In genomic region chr10:81429092-81429491, GRCm38 (mm10) we compare ENCODE assay signal across 1 mouse cellular context.
TF ChIP-seq lines count a peak whose summit lies in the region.

No protein-coding gene starts in this region.

TF ChIP-seq in MEL, 35 proteins besides CTCF, POLR2A, EP300 and RAD21 (continued from another document):
- TF ChIP-seq MAFK (IDR thresholded peaks at IDR 0.05; ENCODE audit: borderline replicate concordance, low read depth, low read length) (no peak), CHD1 (IDR thresholded peaks at IDR 0.05; ENCODE audit: low read depth, low read length) (no peak)
